Mouse (Mus musculus): Measurements from ENCODE around the gene Pde6h. TPM values are rescaled to one million over a fixed set of nuclear protein-coding genes. Genes with fewer than 3 reads are reported as not detected.

Gene Pde6h
- polyA plus RNA-seq, 1 experiment from 2014 or later = 0.44 TPM

DNA sequence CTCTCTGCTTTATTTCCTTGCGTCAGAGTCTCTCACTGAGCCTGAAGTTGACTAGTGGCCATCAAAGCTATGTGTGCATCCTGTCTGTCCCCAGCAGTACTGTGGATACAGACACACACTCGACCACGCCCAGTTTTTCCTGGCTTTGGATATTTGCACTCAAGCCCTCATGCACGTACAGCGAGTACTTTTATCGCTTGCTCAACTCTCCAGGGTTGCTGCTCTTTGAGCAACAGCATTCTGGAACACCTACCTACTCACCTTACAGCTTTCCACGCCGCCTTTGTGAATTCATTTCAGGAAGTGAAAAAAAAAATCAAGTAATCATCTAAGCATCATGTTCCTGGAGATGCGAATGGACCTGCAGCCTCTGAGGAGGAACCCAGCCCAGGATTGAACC, 29.3 kb downstream of the Pde6h start:
- ATAC-seq = no peak
- Histone ChIP-seq H3K4me1 (replicated peaks; ENCODE audit: control insufficient read depth, insufficient read depth, low read length) (no peaks in the 10 kb centered on the region), H3K27ac (ENCODE audit: low read depth, low read length) (no peak overlapping the region), H3K36me3 (ENCODE audit: control insufficient read depth, insufficient read depth) (no peaks in the 10 kb centered on the region), H3K9me3 (ENCODE audit: control insufficient read depth) (no peaks in the 10 kb centered on the region), H3K27me3 (replicated peaks; ENCODE audit: control insufficient read depth, insufficient read depth, low read length) (no peaks in the 10 kb centered on the region), H3K4me3 (ENCODE audit: low read depth, low read length) (no peak overlapping the region), H3K9ac (ENCODE audit: low read depth, low read length) (no peak overlapping the region), H3K4me2 (replicated peaks; ENCODE audit: low read depth) (no peak overlapping the region)
- WGBS = 78% methylated on average over 9 of the region's 9 CpGs
- no peak for TF ChIP-seq CTCF (IDR thresholded peaks at IDR 0.05; ENCODE audit: low read depth)

DNA sequence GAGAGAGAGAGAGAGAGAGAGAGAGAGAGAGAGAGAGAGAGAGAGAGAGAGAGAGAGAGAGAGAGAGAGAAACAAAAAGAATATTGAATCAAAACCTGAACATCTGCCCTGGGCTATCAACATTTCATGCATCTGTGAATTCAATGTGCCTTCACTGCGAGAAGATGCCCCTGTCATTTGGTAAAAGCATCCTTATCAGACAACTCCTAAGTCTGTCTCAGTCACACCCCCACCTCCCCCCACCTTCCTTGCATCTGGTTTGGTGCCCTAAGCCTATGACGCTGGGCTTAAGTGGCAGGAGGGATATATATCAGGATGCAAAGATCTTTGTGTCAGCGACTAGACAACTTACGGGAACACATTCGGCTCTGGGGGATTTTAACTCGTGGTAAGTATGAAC, 30.6 kb downstream of the Pde6h start:
- Histone ChIP-seq H3K27me3 (replicated peaks; ENCODE audit: control insufficient read depth, insufficient read depth, low read length) (no peaks in the 10 kb centered on the region), H3K9ac (ENCODE audit: low read depth, low read length) (no peak overlapping the region), H3K27ac (ENCODE audit: low read depth, low read length) (no peak overlapping the region), H3K4me2 (replicated peaks; ENCODE audit: low read depth) (no peak overlapping the region), H3K9me3 (ENCODE audit: control insufficient read depth) (no peaks in the 10 kb centered on the region), H3K4me1 (replicated peaks; ENCODE audit: control insufficient read depth, insufficient read depth, low read length) (no peaks in the 10 kb centered on the region), H3K4me3 (ENCODE audit: low read depth, low read length) (no peak overlapping the region), H3K36me3 (ENCODE audit: control insufficient read depth, insufficient read depth) (no peaks in the 10 kb centered on the region)
- WGBS = 81% methylated on average over 6 of the region's 6 CpGs
- no peak for TF ChIP-seq CTCF (IDR thresholded peaks at IDR 0.05; ENCODE audit: low read depth)
- no peak for ATAC-seq

DNA sequence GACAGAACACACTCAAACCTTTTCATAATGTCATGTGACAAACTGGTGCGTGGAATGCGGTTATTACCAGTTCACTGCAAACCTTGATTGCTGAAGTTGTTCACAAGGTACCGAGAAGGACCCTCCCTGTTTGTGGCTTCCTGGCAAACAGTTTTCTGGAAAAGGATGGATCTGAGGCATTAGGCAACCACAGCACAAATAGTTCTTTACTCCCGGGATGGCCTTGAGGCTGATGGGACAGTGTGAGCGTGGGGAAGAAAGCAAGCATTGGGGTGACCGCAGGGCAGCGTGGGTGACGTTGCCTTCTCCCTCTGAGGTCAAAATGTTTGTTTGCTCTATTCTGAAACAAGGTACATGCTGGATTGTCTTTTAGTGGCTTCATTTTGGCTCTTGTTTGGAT, 31.1 kb downstream of the Pde6h start:
- no peak for TF ChIP-seq CTCF (IDR thresholded peaks at IDR 0.05; ENCODE audit: low read depth)
- no peaks in the 10 kb centered on the region for H3K27me3 ChIP-seq (replicated peaks; ENCODE audit: control insufficient read depth, insufficient read depth, low read length)
- H3K9me3 ChIP-seq (ENCODE audit: control insufficient read depth) = no peaks in the 10 kb centered on the region
- ATAC-seq = no peak
- no peak overlapping the region for H3K4me3 ChIP-seq (ENCODE audit: low read depth, low read length)
- H3K36me3 ChIP-seq (ENCODE audit: control insufficient read depth, insufficient read depth) = no peaks in the 10 kb centered on the region
- no peak overlapping the region for H3K9ac ChIP-seq (ENCODE audit: low read depth, low read length)
- H3K4me1 ChIP-seq (replicated peaks; ENCODE audit: control insufficient read depth, insufficient read depth, low read length) = no peaks in the 10 kb centered on the region
- WGBS = 86% methylated on average over 8 of the region's 8 CpGs
- no peak overlapping the region for H3K27ac ChIP-seq (ENCODE audit: low read depth, low read length)
- no peak overlapping the region for H3K4me2 ChIP-seq (replicated peaks; ENCODE audit: low read depth)

DNA sequence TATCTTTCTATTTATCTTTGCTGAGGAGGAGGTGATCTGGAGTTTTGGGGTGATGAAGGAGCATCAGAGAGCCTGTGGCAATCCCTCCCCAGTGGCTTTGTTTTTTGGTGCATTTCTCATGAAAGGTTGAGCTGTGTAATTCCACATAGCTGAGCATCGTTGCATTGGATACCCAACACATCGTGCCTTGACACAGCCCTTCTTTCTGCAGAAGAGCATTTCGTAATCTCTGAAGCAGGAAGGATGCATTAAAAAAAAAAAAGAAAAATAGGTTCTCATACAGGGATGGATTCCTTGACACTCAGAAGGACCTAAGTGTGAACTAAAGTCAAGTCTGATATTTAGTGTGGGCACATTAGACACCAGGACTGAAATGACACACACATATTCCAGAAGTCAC, 31.6 kb downstream of the Pde6h start:
- WGBS = 86% methylated on average over 3 of the region's 3 CpGs
- no peaks in the 10 kb centered on the region for H3K9me3 ChIP-seq (ENCODE audit: control insufficient read depth)
- no peak for ATAC-seq
- H3K27me3 ChIP-seq (replicated peaks; ENCODE audit: control insufficient read depth, insufficient read depth, low read length) = no peaks in the 10 kb centered on the region
- H3K27ac ChIP-seq (ENCODE audit: low read depth, low read length) = no peak overlapping the region
- no peaks in the 10 kb centered on the region for H3K4me1 ChIP-seq (replicated peaks; ENCODE audit: control insufficient read depth, insufficient read depth, low read length)
- TF ChIP-seq CTCF (IDR thresholded peaks at IDR 0.05; ENCODE audit: low read depth) = no peak
- no peak overlapping the region for H3K9ac ChIP-seq (ENCODE audit: low read depth, low read length)
- H3K4me2 ChIP-seq (replicated peaks; ENCODE audit: low read depth) = no peak overlapping the region
- H3K4me3 ChIP-seq (ENCODE audit: low read depth, low read length) = no peak overlapping the region
- no peaks in the 10 kb centered on the region for H3K36me3 ChIP-seq (ENCODE audit: control insufficient read depth, insufficient read depth)

DNA sequence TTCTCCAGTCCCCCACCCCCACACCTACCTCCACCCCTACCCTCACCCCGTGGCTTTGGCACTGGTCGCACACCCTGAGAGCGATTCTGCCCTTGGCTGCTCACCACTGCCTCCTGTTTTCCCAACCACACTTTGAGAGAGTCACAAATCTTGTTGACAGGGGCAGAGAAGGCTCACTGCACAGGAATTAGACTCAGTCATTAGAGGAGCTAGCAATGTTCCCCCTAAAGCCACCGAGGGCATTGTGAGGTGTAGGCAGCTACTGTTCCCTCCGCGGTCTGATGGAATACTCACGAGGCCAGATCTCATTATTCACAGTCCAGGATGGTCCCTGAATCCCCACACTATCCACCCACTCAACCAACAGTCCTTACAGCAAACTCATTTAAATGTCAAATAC, 33.4 kb downstream of the Pde6h start:
- Histone ChIP-seq H3K9ac (ENCODE audit: low read depth, low read length) (no peak overlapping the region), H3K27ac (ENCODE audit: low read depth, low read length) (no peak overlapping the region), H3K9me3 (ENCODE audit: control insufficient read depth) (no peaks in the 10 kb centered on the region), H3K4me3 (ENCODE audit: low read depth, low read length) (no peak overlapping the region), H3K4me2 (replicated peaks; ENCODE audit: low read depth) (no peak overlapping the region), H3K27me3 (replicated peaks; ENCODE audit: control insufficient read depth, insufficient read depth, low read length) (no peaks in the 10 kb centered on the region), H3K4me1 (replicated peaks; ENCODE audit: control insufficient read depth, insufficient read depth, low read length) (no peaks in the 10 kb centered on the region), H3K36me3 (ENCODE audit: control insufficient read depth, insufficient read depth) (no peaks in the 10 kb centered on the region)
- WGBS = 67% methylated on average over 7 of the region's 7 CpGs
- no peak for ATAC-seq
- TF ChIP-seq CTCF (IDR thresholded peaks at IDR 0.05; ENCODE audit: low read depth) = no peak

DNA sequence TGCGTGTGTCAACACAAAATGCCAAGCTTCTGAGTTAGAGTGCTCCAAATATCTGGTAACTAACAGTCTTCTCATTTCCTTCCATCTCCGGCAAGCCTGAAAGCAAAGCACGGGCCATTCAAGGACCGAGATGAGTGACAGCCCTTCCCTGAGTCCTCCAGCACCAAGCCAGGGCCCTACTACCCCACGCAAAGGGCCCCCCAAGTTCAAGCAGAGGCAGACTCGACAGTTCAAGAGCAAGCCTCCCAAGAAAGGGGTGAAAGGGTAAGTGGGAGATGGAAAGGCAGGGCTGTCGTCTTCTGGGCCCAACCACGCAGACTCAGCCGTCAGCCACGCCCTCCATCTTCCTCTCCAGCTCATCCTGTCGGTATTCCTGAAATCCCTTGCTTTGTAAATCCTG, 35.5 kb downstream of the Pde6h start:
- no peaks in the 10 kb centered on the region for H3K36me3 ChIP-seq (ENCODE audit: control insufficient read depth, insufficient read depth)
- no peak overlapping the region for H3K4me2 ChIP-seq (replicated peaks; ENCODE audit: low read depth)
- no peak for ATAC-seq

DNA sequence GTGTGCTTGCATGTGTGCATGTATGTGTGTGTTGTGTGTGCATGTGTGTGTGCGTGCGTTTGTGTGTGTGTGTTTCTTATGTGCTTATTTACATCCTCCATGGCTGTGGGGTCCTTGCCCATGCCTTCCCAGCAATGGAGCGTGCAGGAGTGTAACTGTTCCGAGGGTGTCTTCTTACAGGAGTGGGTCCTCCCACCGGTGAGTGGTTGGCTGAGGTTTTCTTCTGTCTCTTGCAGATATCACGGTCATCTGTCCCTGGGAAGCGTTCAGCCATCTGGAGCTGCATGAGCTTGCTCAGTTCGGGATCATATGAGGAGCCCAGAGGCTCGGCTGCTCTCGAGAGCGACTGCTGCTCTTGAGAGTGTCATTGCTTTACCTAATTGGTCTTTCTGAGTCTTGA, 39.3 kb downstream of the Pde6h start:
- no peak for ATAC-seq
- no peak overlapping the region for H3K9ac ChIP-seq (ENCODE audit: low read depth, low read length)
- H3K4me2 ChIP-seq (replicated peaks; ENCODE audit: low read depth) = no peak overlapping the region
- H3K9me3 ChIP-seq (ENCODE audit: control insufficient read depth) = no peaks in the 10 kb centered on the region
- H3K36me3 ChIP-seq (ENCODE audit: control insufficient read depth, insufficient read depth) = no peaks in the 10 kb centered on the region
- 81% methylated on average over 11 of the region's 11 CpGs for WGBS
- H3K4me1 ChIP-seq (replicated peaks; ENCODE audit: control insufficient read depth, insufficient read depth, low read length) = no peaks in the 10 kb centered on the region
- no peaks in the 10 kb centered on the region for H3K27me3 ChIP-seq (replicated peaks; ENCODE audit: control insufficient read depth, insufficient read depth, low read length)
- no peak overlapping the region for H3K4me3 ChIP-seq (ENCODE audit: low read depth, low read length)
- no peak overlapping the region for H3K27ac ChIP-seq (ENCODE audit: low read depth, low read length)
- no peak for TF ChIP-seq CTCF (IDR thresholded peaks at IDR 0.05; ENCODE audit: low read depth)

More for the DNA sequence above, 35.5 kb downstream of the Pde6h start:
- H3K4me3 ChIP-seq (ENCODE audit: low read depth, low read length) = no peak overlapping the region
- H3K27me3 ChIP-seq (replicated peaks; ENCODE audit: control insufficient read depth, insufficient read depth, low read length) = no peaks in the 10 kb centered on the region
- WGBS = 51% methylated on average over 11 of the region's 11 CpGs
- no peak overlapping the region for H3K27ac ChIP-seq (ENCODE audit: low read depth, low read length)
- no peak overlapping the region for H3K9ac ChIP-seq (ENCODE audit: low read depth, low read length)
- H3K9me3 ChIP-seq (ENCODE audit: control insufficient read depth) = no peaks in the 10 kb centered on the region
- no peak for TF ChIP-seq CTCF (IDR thresholded peaks at IDR 0.05; ENCODE audit: low read depth)
- no peaks in the 10 kb centered on the region for H3K4me1 ChIP-seq (replicated peaks; ENCODE audit: control insufficient read depth, insufficient read depth, low read length)
